In the genomic region with DNA sequence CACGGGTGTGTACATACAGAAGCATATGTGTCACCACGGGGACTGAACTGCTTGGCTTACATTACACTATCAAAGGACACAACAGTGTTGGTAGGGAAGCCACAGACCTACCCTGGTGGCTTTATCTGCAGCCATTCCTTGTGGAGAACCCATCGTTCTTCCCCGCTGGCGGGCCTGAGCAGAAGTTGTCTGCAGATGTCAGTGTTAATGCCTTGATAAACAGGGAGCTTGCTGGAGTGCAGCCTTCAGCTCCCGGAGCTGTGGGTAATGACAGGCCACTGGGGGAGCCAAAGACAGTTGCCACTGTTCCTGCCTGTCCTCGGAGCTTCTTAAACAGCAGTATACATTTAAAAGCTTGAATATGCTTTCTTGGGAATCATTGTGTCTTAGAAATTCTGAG, we compare ENCODE assay signal across 11 mouse cellular contexts.
DNase-seq lines count a peak whose midpoint lies in the region; ATAC-seq and TF ChIP-seq lines count a peak whose summit lies in the region.
"Had no signal": no experiment of that assay in that cellular context is flagged by ENCODE, and none has a peak within 500 bp of the region (broad histone marks: within the 10 kb centered on the region; RNA-seq: fewer than 3 reads in every experiment).

No protein-coding gene starts in this region.

- H3K4me3 ChIP-seq in intestine, postnatal 0 days (ENCODE audit: low read depth, low read length): no peak overlapping the region
- H3K4me3 ChIP-seq in intestine, embryonic 15.5 days (replicated peaks): no peak overlapping the region
- H3K4me3 ChIP-seq in liver, embryonic 14.5 days (ENCODE audit: insufficient read depth in 1 of 2, low read depth in 2 of 2, low read length in 2 of 2): no peak overlapping the region
- H3K4me3 ChIP-seq in thymus, adult 2 months (ENCODE audit: control insufficient read depth, insufficient read depth, low read length): no peak overlapping the region
- H3K4me3 ChIP-seq: heart, embryonic 13.5 days had no signal

- no peak overlapping the region for H3K9ac ChIP-seq in intestine, postnatal 0 days (ENCODE audit: low read depth, low read length)
- H3K9ac ChIP-seq in intestine, embryonic 15.5 days: no peak overlapping the region
- no peak overlapping the region for H3K9ac ChIP-seq in liver, embryonic 14.5 days (replicated peaks)
- H3K9ac ChIP-seq: heart, embryonic 13.5 days had no signal

- H3K27ac ChIP-seq in intestine, postnatal 0 days (ENCODE audit: low read depth, low read length): no peak overlapping the region
- H3K27ac ChIP-seq in intestine, embryonic 15.5 days: no peak overlapping the region
- no peak overlapping the region for H3K27ac ChIP-seq in liver, embryonic 14.5 days
- no peak overlapping the region for H3K27ac ChIP-seq in thymus, adult 2 months (ENCODE audit: control insufficient read depth, insufficient read depth, low read length)
- H3K27ac ChIP-seq: heart, embryonic 13.5 days had no signal

- no peaks in the 10 kb centered on the region for H3K9me3 ChIP-seq in intestine, postnatal 0 days (ENCODE audit: control insufficient read depth)
- H3K9me3 ChIP-seq in intestine, embryonic 15.5 days: no peaks in the 10 kb centered on the region
- H3K9me3 ChIP-seq in liver, embryonic 14.5 days (ENCODE audit: control insufficient read depth, low read length): no peaks in the 10 kb centered on the region
- H3K9me3 ChIP-seq: heart, embryonic 13.5 days had no signal

- peak; percentile 6 for DNase-seq in adrenal gland, adult 2 months
- no peak for DNase-seq in adrenal gland, adult 18-20 months (ENCODE audit: low spot score in 2 of 2)
- DNase-seq in lung, postnatal 4 days: peak; percentile 8 to 50
- DNase-seq in lung, postnatal 14 days: no peak
- no peak for DNase-seq in liver, embryonic 14.5 days (ENCODE audit: low read depth in 3 of 3, low spot score in 3 of 3)
- DNase-seq in thymus, adult 2 months: no peak
- DNase-seq: thymus, postnatal 14 days had no signal

- TF ChIP-seq EP300 in liver, embryonic 14.5 days (IDR thresholded peaks at IDR 0.05; ENCODE audit: low read depth): no peak

- H3K4me1 ChIP-seq in intestine, postnatal 0 days (replicated peaks; ENCODE audit: control insufficient read depth, insufficient read depth, low read length): no peaks in the 10 kb centered on the region
- H3K4me1 ChIP-seq in intestine, embryonic 15.5 days (replicated peaks): no peaks in the 10 kb centered on the region
- H3K4me1 ChIP-seq in liver, embryonic 14.5 days (replicated peaks; ENCODE audit: control insufficient read depth in 2 of 2, insufficient read depth in 2 of 2, low read length in 1 of 2): no peaks in the 10 kb centered on the region; a peak in 1 of 4 replicates
- no peaks in the 10 kb centered on the region for H3K4me1 ChIP-seq in thymus, adult 2 months (replicated peaks; ENCODE audit: control insufficient read depth, insufficient read depth, low read length)

- no peak for ATAC-seq in intestine, postnatal 0 days
- no peak for ATAC-seq in intestine, embryonic 15.5 days
- ATAC-seq in liver, embryonic 14.5 days (ENCODE audit: insufficient read depth): 0 out of 2 replicates have a peak, but pooled peaks have one; percentile 39
- ATAC-seq: hindbrain, embryonic 16.5 days had no signal

- H3K4me2 ChIP-seq in intestine, postnatal 0 days (replicated peaks; ENCODE audit: low read depth): no peak overlapping the region
- no peak overlapping the region for H3K4me2 ChIP-seq in intestine, embryonic 15.5 days (replicated peaks)
- no peak overlapping the region for H3K4me2 ChIP-seq in liver, embryonic 14.5 days (ENCODE audit: low read depth)
- H3K4me2 ChIP-seq: heart, embryonic 13.5 days had no signal

- no peaks in the 10 kb centered on the region for H3K36me3 ChIP-seq in intestine, postnatal 0 days (ENCODE audit: control insufficient read depth, insufficient read depth)
- H3K36me3 ChIP-seq in intestine, embryonic 15.5 days: no peaks in the 10 kb centered on the region
- H3K36me3 ChIP-seq in liver, embryonic 14.5 days (replicated peaks; ENCODE audit: control insufficient read depth, insufficient read depth, low read depth): no peaks in the 10 kb centered on the region
- no peaks in the 10 kb centered on the region for H3K36me3 ChIP-seq in thymus, adult 2 months (ENCODE audit: control insufficient read depth, insufficient read depth, low read length)
- H3K36me3 ChIP-seq: heart, embryonic 13.5 days had no signal

- TF ChIP-seq POLR2A in thymus, adult 2 months (IDR thresholded peaks at IDR 0.05; ENCODE audit: control insufficient read depth, extremely low read depth, insufficient read depth, low read length, poor library complexity): no peak

- 41% methylated on average over 7 of the region's 7 CpGs for WGBS in intestine, postnatal 0 days
- 44% methylated on average over 7 of the region's 7 CpGs for WGBS in intestine, embryonic 15.5 days
- WGBS in liver, embryonic 14.5 days (ENCODE audit: insufficient replicate concordance): 28% methylated on average over 7 of the region's 7 CpGs
- 74% methylated on average over 7 of the region's 7 CpGs for WGBS in thymus, adult 2 months

- TF ChIP-seq CTCF in intestine, postnatal 0 days (IDR thresholded peaks at IDR 0.05; ENCODE audit: low read depth): peak; percentile 42
- TF ChIP-seq CTCF in liver, embryonic 14.5 days (IDR thresholded peaks at IDR 0.05; ENCODE audit: low read depth): 0 out of 2 replicates have a peak, but pooled peaks have one; percentile 11
- no peak for TF ChIP-seq CTCF in thymus, adult 2 months (IDR thresholded peaks at IDR 0.05; ENCODE audit: borderline replicate concordance, control insufficient read depth, extremely low read depth, insufficient read depth, low read length, poor library complexity)

- H3K27me3 ChIP-seq in intestine, postnatal 0 days (replicated peaks; ENCODE audit: control insufficient read depth, insufficient read depth, low read length): no peaks in the 10 kb centered on the region
- H3K27me3 ChIP-seq in intestine, embryonic 15.5 days (replicated peaks): peaks cover 6% of the 10 kb centered on the region; the same call in 1 of the 2 replicates
- no peaks in the 10 kb centered on the region for H3K27me3 ChIP-seq in liver, embryonic 14.5 days (ENCODE audit: control insufficient read depth, insufficient read depth, low read length)
- H3K27me3 ChIP-seq in thymus, adult 2 months (ENCODE audit: control insufficient read depth, insufficient read depth, low read length): no peaks in the 10 kb centered on the region

Comparison
In these comparisons a context has a peak if more than half of its experiments do, and no peak if none do; other contexts are left out.
1. DNase-seq: peak in adrenal gland, adult 2 months (single experiment) and lung, postnatal 4 days (2 of 2); none in adrenal gland, adult 18-20 months (0 of 2), lung, postnatal 14 days (single experiment), liver, embryonic 14.5 days (0 of 3) and thymus, adult 2 months (single experiment).